Mouse (Mus musculus) bone marrow macrophage, adult 2 months (primary cell): ENCODE data around the gene Fam219a. TPM values are rescaled to one million over a fixed set of nuclear protein-coding genes. Genes with fewer than 3 reads are reported as not detected.

Experiments
- H3K27ac ChIP-seq: 2 replicates; pipeline ENCODE4 v1.5.1; 2012; ENCODE audit warnings: low read depth, low read length; ENCODE audit not compliant: insufficient read depth
- H3K4me1 ChIP-seq: 2 replicates; pipeline ENCODE4 v1.6.1; 2012; ENCODE audit warnings: low read length; ENCODE audit not compliant: control insufficient read depth, insufficient read depth
- H3K4me3 ChIP-seq: 2 replicates; pipeline ENCODE4 v1.5.1; 2012; ENCODE audit warnings: mild to moderate bottlenecking, low read length, moderate library complexity; ENCODE audit not compliant: insufficient read depth
- CTCF ChIP-seq: IDR thresholded peaks from 2 replicates; pipeline ENCODE4 v1.5.1; 2012; ENCODE audit warnings: low read depth, mild to moderate bottlenecking, low read length, moderate library complexity
- POLR2A ChIP-seq: IDR thresholded peaks from 2 replicates; pipeline ENCODE4 v1.6.1; 2012; ENCODE audit warnings: mild to moderate bottlenecking, low read depth, low read length, borderline replicate concordance
- polyA plus RNA-seq: library from polyadenylated mRNA; stranded (reverse); fragments of >200 nt; gene quantifications from 2 replicates; pipeline ENCODE4 v1.2.4, GENCODE M21; 2012; ENCODE audit not compliant: missing spikeins, insufficient read depth, insufficient read length

Fam219a gene
- polyA plus RNA-seq, 1 experiment = 35.2 TPM

DNA sequence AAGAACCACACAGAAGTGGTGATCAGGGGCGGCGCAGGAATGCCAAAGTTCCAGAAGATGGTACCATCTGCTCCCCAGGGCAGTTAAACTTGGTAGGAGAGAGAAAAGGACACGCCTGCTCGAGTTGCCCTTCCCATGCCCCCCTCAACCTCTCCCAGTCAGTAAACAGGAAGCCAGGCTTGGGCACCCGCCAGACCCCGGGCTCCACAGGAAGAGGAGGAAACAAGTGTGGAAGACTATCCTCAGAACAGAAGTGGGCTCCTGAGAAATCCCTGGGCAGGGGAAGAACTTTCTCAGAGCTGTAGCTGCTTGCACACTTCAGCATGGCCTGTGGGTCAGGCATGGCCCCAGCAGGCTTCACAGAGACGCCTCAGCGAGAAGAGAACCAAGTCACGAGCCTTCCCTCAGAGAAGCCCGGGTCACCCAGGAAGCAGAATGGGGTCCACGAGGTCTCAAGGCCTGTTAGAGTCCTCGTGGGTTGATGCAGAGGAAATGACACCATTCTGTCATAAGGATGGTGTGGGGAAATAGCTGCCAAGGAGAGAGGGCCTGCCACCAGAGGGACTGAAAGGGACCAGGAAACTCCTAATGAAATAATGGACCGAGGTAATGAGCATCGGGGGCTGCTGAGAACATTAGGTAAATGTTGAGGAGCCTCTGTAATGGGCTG is 14.2 kb downstream of the Fam219a start:
- peaks cover 54% of the 10 kb centered on the region for H3K4me1 ChIP-seq
- TF ChIP-seq CTCF (no peak), POLR2A (no peak; the same call in 1 of the 2 replicates)
- H3K4me3 ChIP-seq = peak overlapping the region; percentile 33
- peak overlapping the region; percentile 97 for H3K27ac ChIP-seq

DNA sequence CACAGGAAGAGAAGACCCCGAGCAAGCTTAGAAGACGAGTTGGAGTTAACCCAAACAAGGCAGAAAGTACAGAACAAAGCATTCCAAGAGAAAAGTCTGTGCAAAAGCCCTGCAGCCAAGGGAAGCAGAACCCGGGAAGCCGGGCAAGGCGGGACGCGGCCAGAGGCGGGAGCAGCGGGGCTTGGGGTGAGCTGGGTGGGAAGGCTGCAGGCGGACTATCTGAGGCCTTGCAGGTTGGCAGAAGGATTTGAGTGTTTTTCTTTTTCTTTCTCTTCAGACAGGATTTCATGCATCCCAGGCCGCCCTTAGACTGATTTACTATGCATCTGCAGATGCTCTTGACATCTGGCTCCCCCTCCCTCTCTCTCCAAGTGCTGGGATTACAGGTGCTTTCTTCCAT is 16.2 kb downstream of the Fam219a start:
- no peak for TF ChIP-seq CTCF
- TF ChIP-seq POLR2A = no peak
- H3K27ac ChIP-seq = no peak overlapping the region
- H3K4me3 ChIP-seq = no peak overlapping the region
- peaks cover 40% of the 10 kb centered on the region for H3K4me1 ChIP-seq

DNA sequence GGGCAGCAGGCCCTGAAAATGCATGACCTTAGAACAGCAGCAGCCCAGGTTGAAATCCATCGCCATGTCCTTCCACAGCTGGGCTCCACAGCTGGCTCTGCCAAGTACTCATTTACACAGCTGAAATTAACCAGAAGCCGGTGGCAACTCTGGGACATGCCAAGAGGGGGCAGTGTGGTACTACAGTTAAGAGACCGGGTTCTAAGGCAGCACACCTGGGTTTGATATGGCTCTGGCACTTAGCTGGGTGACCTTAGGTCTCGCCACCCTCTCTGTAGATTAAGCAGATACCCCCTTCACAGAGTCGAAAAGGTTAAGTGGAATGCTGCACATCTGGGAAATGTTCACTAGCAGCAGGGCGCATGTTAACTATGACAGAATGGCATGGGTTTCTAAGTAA is 16.8 kb downstream of the Fam219a start:
- peaks cover 35% of the 10 kb centered on the region for H3K4me1 ChIP-seq
- TF ChIP-seq POLR2A (no peak), CTCF (peak; percentile 96)
- no peak overlapping the region for H3K27ac ChIP-seq
- H3K4me3 ChIP-seq = no peak overlapping the region

DNA sequence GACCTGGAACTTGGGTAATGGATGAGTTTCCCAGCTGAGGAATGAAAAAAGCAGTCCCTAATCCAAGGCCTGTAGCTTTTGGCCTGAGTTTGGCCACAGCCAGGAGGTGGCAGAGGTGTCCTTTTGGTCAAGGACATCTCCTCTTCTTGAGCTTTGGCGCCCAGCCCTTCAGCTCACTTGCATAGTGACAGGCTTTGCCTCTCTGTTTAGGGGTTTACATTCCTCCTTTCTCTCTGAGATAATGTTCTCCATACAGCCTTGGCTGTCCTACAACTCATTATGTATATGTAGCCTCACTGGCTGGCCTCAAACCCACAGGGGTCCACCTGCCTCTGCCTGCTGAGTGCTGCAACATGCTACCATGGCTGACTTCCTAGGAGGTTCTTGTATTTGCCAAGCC is 22.3 kb downstream of the Fam219a start:
- TF ChIP-seq CTCF (no peak), POLR2A (no peak)
- Histone ChIP-seq H3K4me1 (no peaks in the 10 kb centered on the region), H3K27ac (no peak overlapping the region), H3K4me3 (no peak overlapping the region)

DNA sequence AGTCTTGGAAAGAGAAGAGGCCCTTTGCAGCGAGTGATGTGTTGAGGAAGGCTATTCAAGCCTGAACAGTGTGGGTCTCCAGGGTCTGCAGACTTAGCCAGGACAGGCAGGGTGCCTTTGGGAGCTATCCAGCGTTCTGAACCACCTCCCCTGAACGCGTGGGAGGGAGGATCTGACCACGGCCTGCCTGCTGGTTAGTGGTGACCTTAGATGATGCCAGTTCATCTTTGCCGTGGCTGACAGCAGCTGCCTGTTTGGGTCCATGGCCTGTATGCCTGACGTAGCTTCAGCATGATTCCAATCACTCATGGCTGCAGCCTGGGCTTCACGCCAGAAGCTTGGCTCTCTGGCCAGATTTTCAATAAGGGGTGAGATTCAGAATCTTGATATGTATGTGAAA is 23.4 kb downstream of the Fam219a start:
- TF ChIP-seq CTCF (no peak), POLR2A (no peak)
- H3K4me3 ChIP-seq = no peak overlapping the region
- no peaks in the 10 kb centered on the region for H3K4me1 ChIP-seq
- no peak overlapping the region for H3K27ac ChIP-seq

DNA sequence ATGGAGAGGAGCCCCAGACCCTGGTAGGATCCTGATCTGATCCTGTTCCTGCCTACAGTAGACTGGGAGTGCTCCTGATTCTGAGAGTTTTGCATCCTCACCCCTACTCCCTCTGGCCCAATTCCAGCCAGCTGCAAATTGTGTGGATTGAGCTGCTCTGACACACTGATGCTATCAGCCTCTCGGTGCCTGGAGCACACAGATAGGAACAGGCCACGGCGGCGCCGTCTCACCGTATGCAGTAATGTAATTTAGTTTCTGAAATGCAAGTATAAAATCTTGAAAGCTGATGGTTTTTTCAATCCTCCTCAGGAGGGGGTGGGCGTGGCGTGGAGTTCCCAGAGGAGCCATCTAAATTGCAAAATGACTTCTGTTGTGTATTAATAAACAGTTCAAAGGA is 27.2 kb downstream of the Fam219a start:
- Histone ChIP-seq H3K4me3 (no peak overlapping the region), H3K4me1 (no peaks in the 10 kb centered on the region), H3K27ac (no peak overlapping the region)
- no peak for TF ChIP-seq POLR2A
- no peak for TF ChIP-seq CTCF

DNA sequence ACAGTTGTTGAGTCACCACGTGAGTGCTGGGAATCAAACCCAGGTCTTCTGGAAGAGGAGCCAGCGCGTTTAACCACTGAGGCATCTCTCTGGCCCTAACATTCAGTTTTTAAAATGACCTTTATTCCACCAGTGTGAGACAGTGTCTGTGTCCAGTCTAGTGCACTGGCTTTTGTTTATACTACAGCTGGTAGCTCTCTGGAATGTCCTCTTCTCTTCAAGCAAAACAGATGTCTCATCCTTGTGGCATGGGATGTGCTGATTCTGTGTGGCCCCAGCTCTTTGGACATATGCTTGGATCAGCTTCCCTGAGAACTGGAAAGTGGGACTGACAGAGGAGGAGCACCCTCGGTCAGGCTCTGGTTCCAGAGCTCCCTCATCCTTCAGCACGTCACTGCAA is 34.5 kb downstream of the Fam219a start:
- H3K4me1 ChIP-seq = peaks cover 17% of the 10 kb centered on the region
- H3K4me3 ChIP-seq = no peak overlapping the region
- H3K27ac ChIP-seq = no peak overlapping the region
- no peak for TF ChIP-seq CTCF
- no peak for TF ChIP-seq POLR2A

DNA sequence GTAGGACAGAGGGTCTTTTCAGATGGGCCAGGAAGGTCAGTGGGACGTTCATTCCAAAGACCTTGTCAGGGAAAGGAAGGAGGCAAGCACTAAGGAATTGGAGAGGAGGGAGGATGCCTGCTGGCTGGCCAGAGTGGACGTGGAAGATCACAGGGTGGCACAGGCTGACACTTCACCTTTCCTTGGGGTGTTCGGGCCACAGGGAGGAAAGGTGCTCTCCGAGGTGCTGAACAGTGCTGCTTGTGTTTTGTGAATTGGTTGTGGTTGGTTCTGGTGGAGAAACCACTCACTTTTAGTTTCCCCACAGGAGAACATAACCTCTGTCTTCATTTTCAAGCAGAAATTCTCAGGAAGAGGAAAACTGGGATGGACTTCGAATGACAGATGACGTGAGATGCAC is 36.9 kb downstream of the Fam219a start:
- H3K27ac ChIP-seq = no peak overlapping the region
- no peak overlapping the region for H3K4me3 ChIP-seq
- TF ChIP-seq CTCF (no peak), POLR2A (no peak)
- peaks cover 33% of the 10 kb centered on the region for H3K4me1 ChIP-seq

DNA sequence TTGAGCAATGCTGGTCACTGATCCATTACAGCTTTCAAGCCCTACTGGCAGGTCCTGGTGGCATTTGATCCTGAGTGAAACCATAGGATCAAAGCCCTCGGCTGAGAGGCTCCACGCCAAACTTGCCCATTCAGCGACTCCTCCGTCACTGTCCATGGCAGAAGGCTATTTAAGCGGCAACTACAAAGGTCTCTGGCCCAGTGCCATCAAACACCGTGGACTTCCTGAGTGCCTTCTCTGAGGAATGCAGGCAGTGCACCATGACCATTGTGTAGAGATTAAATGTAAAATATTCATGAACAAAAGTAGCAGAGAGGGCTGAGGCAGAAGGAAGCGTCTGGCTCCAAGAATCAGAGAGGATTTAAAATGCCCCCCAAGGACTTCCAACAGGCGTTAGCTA is 41.3 kb downstream of the Fam219a start:
- Histone ChIP-seq H3K27ac (no peak overlapping the region), H3K4me3 (no peak overlapping the region), H3K4me1 (peaks cover 33% of the 10 kb centered on the region)
- no peak; the same call in 1 of the 2 replicates for TF ChIP-seq CTCF
- no peak for TF ChIP-seq POLR2A

DNA sequence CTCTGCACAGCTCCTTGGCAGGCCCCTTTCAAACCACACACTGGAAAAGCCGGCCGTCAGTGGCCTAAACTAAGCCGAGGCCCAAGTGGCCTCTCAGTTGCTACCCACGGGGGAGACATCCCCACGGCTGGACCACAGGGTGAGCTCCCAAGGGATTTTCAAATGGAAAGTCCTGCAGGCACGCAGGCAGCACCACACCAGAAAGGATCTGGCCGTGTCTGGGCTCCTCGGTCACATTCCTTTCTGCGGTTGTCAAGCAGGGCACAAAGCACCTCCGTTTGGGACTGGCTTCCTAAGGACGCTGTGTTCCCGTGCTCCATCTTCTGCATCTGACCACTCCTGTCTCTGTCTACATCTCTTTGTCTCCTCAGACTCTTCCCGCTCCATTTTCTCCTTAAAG is 42.3 kb downstream of the Fam219a start:
- H3K27ac ChIP-seq = no peak overlapping the region
- no peak for TF ChIP-seq POLR2A
- TF ChIP-seq CTCF = no peak
- H3K4me1 ChIP-seq = peaks cover 33% of the 10 kb centered on the region
- no peak overlapping the region for H3K4me3 ChIP-seq
